Mouse (Mus musculus) thymus, postnatal 10 days (tissue): ENCODE results near the gene Cdk7.
A peak's percentile ranks its signal among the peaks of the same experiment; 100 is the strongest.
"Not testable (repeated sequence)": the region's sequence is repeated elsewhere in the genome, so short reads cannot be mapped to it uniquely, and the experiment has no call there.

Experiments
- DNase-seq, 2 experiments: peaks; one replicate each; pipeline ENCODE4 v3.0.0; 2021; ENCODE audit warnings: low spot score in 2 of 2

Cdk7 gene

GRCm38 (mm10) chr13:100730861-100731176 is at the start of gene Cdk7:
TSS of gene Cdk7 (minus strand) at chr13:100730939.
- peak; percentile 81 to 86 for DNase-seq

DNA sequence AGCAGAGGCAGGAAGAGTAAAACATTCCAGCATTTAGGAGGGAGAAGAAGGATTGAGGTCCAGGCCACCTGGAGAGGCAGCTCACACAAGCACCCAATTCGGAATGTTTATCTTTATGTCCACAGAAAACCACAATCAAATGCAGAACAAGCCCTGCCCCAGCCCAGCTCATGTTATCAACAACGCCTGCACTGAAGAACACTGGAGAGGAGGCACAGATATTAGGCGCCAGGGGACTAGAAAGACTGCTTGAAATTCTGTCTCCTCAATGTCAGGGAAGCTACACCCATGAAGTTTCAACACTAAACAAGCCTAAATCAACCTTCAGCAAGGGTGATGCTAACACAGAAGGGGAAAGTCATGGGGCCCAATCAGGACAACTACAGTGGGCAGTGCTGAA is 46.8 kb upstream of the Cdk7 start:
- no peak for DNase-seq

DNA sequence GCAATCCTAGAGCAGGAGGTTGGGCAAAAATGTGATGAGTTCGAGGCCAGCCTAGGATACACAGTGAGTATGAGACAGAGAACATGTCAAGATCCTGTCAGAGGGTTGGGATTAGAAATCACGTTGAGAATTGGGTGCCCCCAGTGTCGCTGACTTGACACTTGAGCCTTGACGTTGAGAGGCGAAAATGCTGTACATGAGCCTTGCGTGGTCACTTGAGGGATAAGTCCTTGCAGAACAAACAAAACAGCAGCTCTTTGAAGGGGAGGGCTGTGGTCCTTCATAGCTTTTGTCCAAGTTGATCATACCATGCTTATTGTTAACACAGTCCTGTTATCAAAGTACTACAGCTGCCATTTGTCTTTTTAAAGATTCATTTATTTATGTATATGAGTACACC is 46.0 kb upstream of the Cdk7 start:
- DNase-seq, result no peak

- DNase-seq, result no peak
These were observed 45.3 kb upstream of the Cdk7 start for GRCm38 (mm10) chr13:100776056-100776419.

DNA sequence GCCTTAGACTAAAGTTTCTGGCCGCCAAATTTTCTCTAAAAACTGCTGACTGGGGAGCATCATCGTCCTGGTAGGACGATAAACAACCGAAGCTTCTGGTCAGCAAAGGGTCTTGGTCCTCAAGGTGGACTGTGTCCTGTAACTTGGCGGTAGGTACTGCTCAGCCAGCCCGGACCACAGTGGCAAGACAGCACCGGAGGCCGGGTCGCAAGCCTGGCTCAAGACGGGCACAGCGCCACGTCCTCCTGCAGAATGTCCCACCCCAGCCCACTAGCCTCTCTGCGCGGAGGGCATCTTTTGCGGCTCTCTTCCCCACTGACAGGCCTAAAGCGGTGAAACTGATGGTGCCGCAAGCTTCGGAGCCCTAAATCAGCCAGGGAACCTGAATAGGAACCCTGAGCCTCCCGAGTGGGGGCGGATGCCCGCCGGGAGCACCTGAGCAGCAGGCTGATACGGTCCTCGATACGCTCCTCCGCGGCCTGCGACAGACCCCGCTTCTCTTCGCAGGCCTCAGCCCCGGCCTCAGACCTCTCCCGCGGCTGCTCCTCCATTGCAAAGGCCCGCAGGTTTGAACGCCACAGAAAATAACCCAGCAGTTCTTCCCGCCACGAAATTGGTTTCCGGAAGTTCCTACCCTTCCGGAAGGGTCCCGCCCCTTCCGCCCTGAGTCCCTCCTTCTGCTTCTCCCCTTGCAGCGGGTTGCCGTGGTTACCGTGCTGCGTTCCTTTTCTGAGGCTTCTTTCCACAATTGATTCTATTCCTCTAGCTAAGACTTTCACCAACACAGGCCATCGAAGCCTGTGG is 44.7 kb upstream of the Cdk7 start, which contains the start of gene Cenph:
Gene Cenph (minus strand): TSS at position 648 of the 804 bp plus-strand sequence.
- DNase-seq, result peak; percentile 71 to 75

DNA sequence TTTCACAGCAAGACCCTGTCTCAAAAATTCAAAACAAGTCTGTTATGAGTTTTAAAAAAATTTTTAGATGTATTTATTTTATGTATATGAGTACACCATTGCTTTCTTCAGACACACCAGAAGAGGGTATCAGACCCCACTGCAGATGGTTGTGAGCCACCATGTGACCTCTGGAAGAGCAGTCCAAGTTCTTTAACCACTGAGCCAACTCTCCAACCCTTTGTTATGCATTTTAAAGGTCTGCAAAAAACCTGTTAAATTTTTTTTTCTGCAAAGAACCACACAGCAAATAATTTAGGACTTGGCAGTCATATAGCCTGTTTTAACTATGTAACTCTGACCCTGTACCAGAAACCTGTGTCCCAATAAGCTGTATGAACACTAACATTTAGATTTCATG is 44.0 kb upstream of the Cdk7 start:
- no peak for DNase-seq

GRCm38 (mm10) chr13:100755329-100755728 is 24.6 kb upstream of the Cdk7 start:
- DNase-seq, result no peak

- no peak for DNase-seq
These were observed 23.4 kb upstream of the Cdk7 start for GRCm38 (mm10) chr13:100754186-100754585.

- no peak for DNase-seq
These were observed 22.3 kb upstream of the Cdk7 start for GRCm38 (mm10) chr13:100753011-100753410.

DNA sequence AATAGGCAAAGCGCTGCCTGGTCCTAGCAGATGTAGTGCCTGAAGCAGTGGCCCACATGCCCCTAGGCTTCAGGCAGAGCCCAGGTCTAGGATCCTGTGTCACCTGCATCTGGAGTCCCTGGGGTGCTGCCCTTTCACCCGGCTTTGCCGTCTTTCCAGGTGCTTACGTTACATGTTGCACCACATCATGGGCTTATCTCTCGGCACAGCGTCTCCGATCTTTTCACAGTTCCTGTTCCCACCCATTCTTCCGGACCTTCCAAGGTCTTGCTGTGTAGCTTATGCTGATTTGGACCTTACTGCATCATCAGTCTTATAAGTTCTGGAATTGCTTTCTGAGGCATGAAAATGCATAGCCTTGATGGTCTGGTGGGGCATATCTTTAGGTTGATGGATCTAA is 21.8 kb upstream of the Cdk7 start:
- DNase-seq, result no peak

- no peak for DNase-seq
These were observed 20.7 kb upstream of the Cdk7 start for GRCm38 (mm10) chr13:100751402-100751801.

GRCm38 (mm10) chr13:100750799-100751198 is 20.1 kb upstream of the Cdk7 start:
- no peak for DNase-seq

GRCm38 (mm10) chr13:100748638-100749037 is 17.9 kb upstream of the Cdk7 start:
- DNase-seq, result no peak

DNA sequence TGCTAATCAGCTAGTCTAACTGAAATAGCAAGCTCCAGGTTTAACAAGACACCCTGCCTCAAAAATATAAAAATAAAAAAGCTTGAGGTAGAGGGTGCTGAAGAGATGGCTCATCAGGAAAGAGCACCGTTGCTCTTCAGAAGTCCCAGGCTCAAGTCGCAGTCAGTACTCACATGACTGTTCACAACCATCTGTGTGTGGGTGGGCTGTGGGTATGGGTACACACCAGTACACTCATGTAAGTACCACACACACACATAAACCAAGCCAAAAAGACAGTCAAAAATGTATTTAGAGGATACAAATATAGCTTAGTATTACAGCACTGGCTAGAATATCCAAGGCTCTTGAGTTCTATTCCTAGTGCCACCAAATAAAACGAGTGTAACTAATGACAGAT is 15.4 kb upstream of the Cdk7 start:
- DNase-seq, result no peak

DNA sequence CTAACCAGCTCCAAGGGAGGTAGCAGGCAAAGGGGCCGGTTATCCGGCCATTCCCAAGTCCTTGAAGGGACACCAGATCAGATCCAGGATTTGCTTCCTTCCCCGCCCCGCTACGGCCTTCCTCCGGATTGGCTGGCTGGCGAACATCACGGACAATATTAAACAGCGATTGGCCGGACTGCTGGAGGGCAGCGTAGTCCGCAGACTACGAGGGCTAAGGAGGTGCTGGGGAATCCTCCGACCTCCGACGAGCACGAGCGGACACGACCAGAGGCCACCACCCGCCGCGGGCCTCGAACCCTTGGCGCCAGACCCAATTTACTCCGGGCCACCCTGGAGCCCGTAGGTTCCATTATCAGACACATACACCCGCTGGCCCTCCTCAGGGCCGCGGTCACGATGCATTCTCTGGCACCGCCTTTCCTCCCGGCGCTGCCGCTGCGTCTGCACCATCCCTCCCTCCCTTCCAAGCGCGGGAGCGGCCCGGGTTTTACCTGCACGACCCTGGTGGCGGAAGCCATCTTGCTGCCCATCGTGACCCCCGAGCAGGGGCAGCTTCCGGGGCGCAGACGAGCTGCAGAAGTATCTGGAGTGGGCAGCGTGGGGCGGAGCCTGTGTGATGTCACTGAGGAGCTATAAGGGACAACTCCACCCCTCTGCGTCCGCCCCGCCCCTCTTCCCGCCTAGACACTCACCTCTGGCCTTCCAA is 13.5 kb upstream of the Cdk7 start, which contains the start of gene Mrps36:
Gene Mrps36 (minus strand): TSS at position 624 of the 709 bp plus-strand sequence.
- peak; percentile 89 for DNase-seq

GRCm38 (mm10) chr13:100743346-100744035 is 12.8 kb upstream of the Cdk7 start:
- no peak for DNase-seq

- DNase-seq, result no peak
These were observed 12.1 kb upstream of the Cdk7 start for GRCm38 (mm10) chr13:100742831-100743230.

GRCm38 (mm10) chr13:100732756-100733155 is 2.0 kb upstream of the Cdk7 start:
- DNase-seq, result no peak

DNA sequence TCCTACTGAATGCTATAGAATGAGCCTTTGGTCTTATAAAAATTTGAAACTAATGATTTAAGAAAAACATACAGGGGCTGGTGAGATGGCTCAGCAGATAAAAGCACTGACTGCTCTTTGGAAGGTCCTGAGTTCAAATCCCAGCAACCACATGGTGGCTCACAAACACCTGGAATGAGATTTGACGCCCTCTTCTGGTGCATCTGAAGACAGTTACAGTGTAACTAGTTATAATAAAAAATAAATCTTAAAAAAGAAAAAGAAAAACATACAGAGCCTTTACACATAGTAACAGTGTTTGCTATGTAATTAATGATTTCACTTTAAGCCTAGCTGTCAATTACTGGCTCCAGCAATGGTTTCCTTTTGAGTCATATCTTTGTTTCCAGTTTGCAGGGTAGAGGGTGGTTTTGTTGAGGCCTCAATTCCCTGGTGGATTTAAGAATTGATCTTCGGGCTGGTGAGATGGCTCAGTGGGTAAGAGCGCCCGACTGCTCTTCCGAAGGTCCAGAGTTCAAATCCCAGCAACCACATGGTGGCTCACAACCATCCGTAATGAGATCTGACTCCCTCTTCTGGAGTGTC is 815 bp upstream of the Cdk7 start:
- not testable (repeated sequence) for DNase-seq

DNA sequence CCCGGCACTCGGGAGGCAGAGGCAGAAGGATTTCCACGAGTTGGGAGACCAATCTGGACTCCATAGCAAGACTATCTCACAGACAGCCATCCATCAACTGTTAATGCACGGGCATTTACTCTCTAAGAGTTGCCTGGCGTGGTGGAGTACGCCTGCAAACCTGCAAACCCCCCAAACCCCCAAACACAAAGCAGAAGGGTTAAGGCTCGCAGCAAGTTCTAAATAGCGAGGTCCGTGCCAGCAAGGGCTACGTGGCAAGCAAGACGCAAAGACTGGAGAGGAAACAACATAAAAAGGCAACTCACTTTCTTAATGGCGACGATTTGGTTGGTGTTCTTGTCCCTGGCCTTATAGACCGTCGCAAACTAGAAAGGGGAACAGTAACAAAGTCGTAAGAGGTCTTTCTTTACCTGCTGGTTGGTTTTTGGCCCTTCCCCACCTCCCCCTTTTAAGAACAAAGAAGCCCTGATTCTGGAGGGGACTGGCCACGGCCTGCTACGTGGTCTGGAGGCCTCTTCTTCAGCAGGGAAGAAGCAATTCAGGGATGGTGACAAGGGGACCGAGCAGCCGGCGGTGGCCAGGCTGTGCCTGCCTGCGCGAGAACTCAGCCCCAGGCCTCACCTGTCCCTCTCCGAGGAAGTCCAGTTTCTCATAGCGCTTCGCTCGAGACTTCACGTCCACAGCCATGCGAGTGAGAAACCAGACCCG is 432 bp downstream of the Cdk7 start:
- DNase-seq, result no peak

DNA sequence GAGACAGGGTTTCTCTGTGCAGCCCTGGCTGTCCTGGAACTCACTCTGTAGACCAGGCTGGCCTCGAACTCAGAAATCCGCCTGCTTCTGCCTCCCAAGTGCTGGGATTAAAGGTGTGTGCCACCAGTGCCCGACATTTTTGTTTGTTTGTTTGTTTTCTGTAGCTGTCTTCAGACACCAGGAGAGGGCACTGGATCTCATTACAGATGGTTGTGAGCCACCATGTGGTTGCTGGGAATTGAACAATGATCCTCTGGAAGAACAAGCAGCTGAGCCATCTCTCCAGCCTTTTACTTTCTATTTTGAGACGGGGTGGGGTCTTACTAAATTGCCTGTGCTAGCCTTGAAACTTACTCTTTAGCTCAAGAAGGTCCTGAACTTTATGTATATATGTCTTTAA is 2.2 kb downstream of the Cdk7 start:
- not testable (repeated sequence) for DNase-seq

GRCm38 (mm10) chr13:100728086-100728485 is 2.7 kb downstream of the Cdk7 start:
- no peak for DNase-seq
